Mouse (Mus musculus): ENCODE results near the gene Colec11. TPM values are rescaled to one million over a fixed set of nuclear protein-coding genes. Genes with fewer than 3 reads are reported as not detected.

Gene Colec11
- total RNA-seq, 2 experiments from 2014 or later, result 0.62 TPM; not detected in 1

Other genes starting within 250 kb of the Colec11 start
- not detected in 2 replicates for gene Dcdc2c, start 71.0 kb downstream of the Colec11 start, total RNA-seq (2014; fragmentation: Nextera tagmentation)
- 0.34 and 0.62 TPM in 2 replicates for gene Dcdc2c, start 71.0 kb downstream of the Colec11 start, total RNA-seq (2017)
- not detected in 2 replicates for gene Allc, start 40.9 kb downstream of the Colec11 start, total RNA-seq (2014; fragmentation: Nextera tagmentation)
- gene Allc, start 40.9 kb downstream of the Colec11 start, total RNA-seq (2017), result not detected in 2 replicates
- gene Rps7, start 12.6 kb upstream of the Colec11 start, total RNA-seq (2014; fragmentation: Nextera tagmentation), result 3,179 and 3,718 TPM in 2 replicates
- 5,371 and 5,776 TPM in 2 replicates for gene Rps7, start 12.6 kb upstream of the Colec11 start, total RNA-seq (2017)
- 31.3 and 37.1 TPM in 2 replicates for gene Rnaseh1, start 26.2 kb upstream of the Colec11 start, total RNA-seq (2014; fragmentation: Nextera tagmentation)
- 26.2 and 33.5 TPM in 2 replicates for gene Rnaseh1, start 26.2 kb upstream of the Colec11 start, total RNA-seq (2017)
- gene Adi1, start 51.9 kb upstream of the Colec11 start, total RNA-seq (2014; fragmentation: Nextera tagmentation), result 103 and 113 TPM in 2 replicates
- 34.1 and 43.9 TPM in 2 replicates for gene Adi1, start 51.9 kb upstream of the Colec11 start, total RNA-seq (2017)
- gene Trappc12, start 127.1 kb upstream of the Colec11 start, total RNA-seq (2014; fragmentation: Nextera tagmentation), result 40.9 and 41.2 TPM in 2 replicates
- gene Trappc12, start 127.1 kb upstream of the Colec11 start, total RNA-seq (2017), result 40.5 and 46.5 TPM in 2 replicates
- gene Eipr1, start 128.4 kb upstream of the Colec11 start, total RNA-seq (2014; fragmentation: Nextera tagmentation), result 23.6 and 31.2 TPM in 2 replicates
- gene Eipr1, start 128.4 kb upstream of the Colec11 start, total RNA-seq (2017), result 24.4 and 25.5 TPM in 2 replicates

All from granulocyte monocyte progenitor cell, adult 5-6 weeks (primary cell).